Mouse (Mus musculus) stomach, embryonic 15.5 days (tissue): Measurements from ENCODE around the gene Xrcc6. TPM values are rescaled to one million over a fixed set of nuclear protein-coding genes. Genes with fewer than 3 reads are reported as not detected.

Experiments
- ATAC-seq: fragments of 200-750 bp; cut with Nextera tagmentation; 2 replicates; pipeline ENCODE4 v1.8.0; 2017; ENCODE audit warnings: low read depth, moderate number of reproducible peaks, moderate TSS enrichment; ENCODE audit not compliant: insufficient read depth, low FRiP score
- H3K27ac ChIP-seq: fragments of 300-500 bp; sonication (generic); 2 replicates; pipeline ENCODE4 v1.5.1; 2015; ENCODE audit warnings: mild to moderate bottlenecking, inconsistent platforms
- H3K27me3 ChIP-seq: fragments of 300-500 bp; sonication (generic); replicated peaks from 2 replicates; pipeline ENCODE4 v1.6.1; 2015; ENCODE audit warnings: inconsistent platforms
- H3K36me3 ChIP-seq: fragments of 300-500 bp; sonication (generic); 2 replicates; pipeline ENCODE4 v1.6.1; 2015; ENCODE audit warnings: inconsistent platforms
- H3K4me1 ChIP-seq: fragments of 300-500 bp; sonication (generic); 2 replicates; pipeline ENCODE4 v1.6.1; 2015; ENCODE audit warnings: inconsistent platforms
- H3K4me2 ChIP-seq: fragments of 300-500 bp; sonication (generic); 2 replicates; pipeline ENCODE4 v1.6.1; 2015; ENCODE audit warnings: mild to moderate bottlenecking, inconsistent platforms
- H3K4me3 ChIP-seq: fragments of 300-500 bp; sonication (generic); replicated peaks from 2 replicates; pipeline ENCODE4 v1.5.1; 2015; ENCODE audit warnings: inconsistent platforms
- H3K9ac ChIP-seq: fragments of 300-500 bp; sonication (generic); 2 replicates; pipeline ENCODE4 v1.6.1; 2015; ENCODE audit warnings: inconsistent platforms
- H3K9me3 ChIP-seq: fragments of 300-500 bp; sonication (generic); 2 replicates; pipeline ENCODE4 v1.6.1; 2016; ENCODE audit warnings: inconsistent platforms
- WGBS: fragments of 180-500 bp; shearing (Covaris S2); methylation state at CpG from one replicate; pipeline ENCODE4 v1.1.7; 2015; 5-methylcytosine and 5-hydroxymethylcytosine counted together
- polyA plus RNA-seq: library from polyadenylated mRNA; unstranded; fragments of >200 nt; fragmentation: Nextera tagmentation; extraction: Ambion mirVana; gene quantifications from 2 replicates; pipeline ENCODE4 v1.2.1, GENCODE M21; 2015

The Xrcc6 gene
- polyA plus RNA-seq, 1 experiment from 2014 or later, result 76.6 TPM

- Histone ChIP-seq H3K9ac (no peak overlapping the region), H3K27ac (no peak overlapping the region), H3K4me1 (no peaks in the 10 kb centered on the region), H3K36me3 (peaks cover 7% of the 10 kb centered on the region; the same call in 1 of the 2 replicates), H3K4me2 (no peak overlapping the region), H3K27me3 (no peaks in the 10 kb centered on the region), H3K9me3 (no peaks in the 10 kb centered on the region), H3K4me3 (no peak overlapping the region)
- WGBS, result 95% methylated on average over 9 of the region's 9 CpGs
- ATAC-seq, result no peak
Observed at GRCm38 (mm10) chr15:81954151-81954583, 33.5 kb upstream of the Xrcc6 start.

- Histone ChIP-seq H3K4me2 (no peak overlapping the region), H3K4me1 (no peaks in the 10 kb centered on the region), H3K36me3 (peaks cover 7% of the 10 kb centered on the region; the same call in 1 of the 2 replicates), H3K4me3 (no peak overlapping the region), H3K9me3 (no peaks in the 10 kb centered on the region), H3K27me3 (no peaks in the 10 kb centered on the region), H3K9ac (no peak overlapping the region), H3K27ac (no peak overlapping the region)
- ATAC-seq, result no peak
- 91% methylated on average over 6 of the region's 6 CpGs for WGBS
Observed at GRCm38 (mm10) chr15:81954716-81955115, 32.9 kb upstream of the Xrcc6 start.

GRCm38 (mm10) chr15:81955414-81955813 is 32.2 kb upstream of the Xrcc6 start:
- H3K36me3 ChIP-seq, result peaks cover 7% of the 10 kb centered on the region; the same call in 1 of the 2 replicates
- no peak overlapping the region for H3K4me2 ChIP-seq
- H3K9ac ChIP-seq, result no peak overlapping the region
- H3K27ac ChIP-seq, result no peak overlapping the region
- peaks cover 3% of the 10 kb centered on the region for H3K4me1 ChIP-seq
- WGBS, result 93% methylated on average over 15 of the region's 15 CpGs
- no peaks in the 10 kb centered on the region for H3K9me3 ChIP-seq
- H3K4me3 ChIP-seq, result no peak overlapping the region
- H3K27me3 ChIP-seq, result no peaks in the 10 kb centered on the region
- ATAC-seq, result no peak

GRCm38 (mm10) chr15:81956457-81956856 is 31.2 kb upstream of the Xrcc6 start:
- Histone ChIP-seq H3K4me1 (peaks cover 5% of the 10 kb centered on the region), H3K9ac (no peak overlapping the region), H3K36me3 (peaks cover 7% of the 10 kb centered on the region; the same call in 1 of the 2 replicates), H3K9me3 (no peaks in the 10 kb centered on the region), H3K4me3 (no peak overlapping the region), H3K27ac (no peak overlapping the region), H3K27me3 (no peaks in the 10 kb centered on the region), H3K4me2 (no peak overlapping the region)
- no peak for ATAC-seq
- 55% methylated on average over 8 of the region's 8 CpGs for WGBS

GRCm38 (mm10) chr15:81957598-81957997 is 30.0 kb upstream of the Xrcc6 start:
- no peak overlapping the region for H3K4me3 ChIP-seq
- no peak overlapping the region for H3K9ac ChIP-seq
- H3K27ac ChIP-seq, result no peak overlapping the region
- peaks cover 7% of the 10 kb centered on the region; the same call in 1 of the 2 replicates for H3K36me3 ChIP-seq
- no peak overlapping the region for H3K4me2 ChIP-seq
- 79% methylated on average over 11 of the region's 11 CpGs for WGBS
- no peaks in the 10 kb centered on the region for H3K9me3 ChIP-seq
- no peak for ATAC-seq
- H3K27me3 ChIP-seq, result no peaks in the 10 kb centered on the region
- peaks cover 5% of the 10 kb centered on the region for H3K4me1 ChIP-seq

GRCm38 (mm10) chr15:81958906-81959305 is 28.7 kb upstream of the Xrcc6 start:
- Histone ChIP-seq H3K4me1 (peaks cover 5% of the 10 kb centered on the region), H3K9me3 (no peaks in the 10 kb centered on the region), H3K4me3 (no peak overlapping the region), H3K4me2 (no peak overlapping the region), H3K9ac (no peak overlapping the region), H3K36me3 (peaks cover 7% of the 10 kb centered on the region; the same call in 1 of the 2 replicates), H3K27ac (no peak overlapping the region), H3K27me3 (no peaks in the 10 kb centered on the region)
- no peak for ATAC-seq
- 85% methylated on average over 3 of the region's 3 CpGs for WGBS

- under 1% methylated on average over 77 of the region's 77 CpGs for WGBS
- Histone ChIP-seq H3K9me3 (no peaks in the 10 kb centered on the region), H3K9ac (peak within 1 kb of the TSS; percentile 68), H3K4me3 (peak within 1 kb of the TSS; percentile 79), H3K4me1 (peaks cover 5% of the 10 kb centered on the region), H3K36me3 (peaks cover 3% of the 10 kb centered on the region; the same call in 1 of the 2 replicates), H3K27me3 (no peaks in the 10 kb centered on the region), H3K4me2 (peak within 1 kb of the TSS; percentile 100), H3K27ac (peak within 1 kb of the TSS; percentile 85)
- peak; percentile 97 for ATAC-seq
Observed at GRCm38 (mm10) chr15:81960171-81961077, 27.2 kb upstream of the Xrcc6 start, which contains the start of gene Pmm1. Gene Pmm1 (minus strand): TSS chr15:81960930.

GRCm38 (mm10) chr15:81961078-81961451 is 26.6 kb upstream of the Xrcc6 start:
- no peak overlapping the region for H3K9ac ChIP-seq
- peak overlapping the region; percentile 79 for H3K4me3 ChIP-seq
- no peaks in the 10 kb centered on the region for H3K27me3 ChIP-seq
- 2% methylated on average over 7 of the region's 8 CpGs for WGBS
- H3K4me1 ChIP-seq, result peaks cover 5% of the 10 kb centered on the region
- peak; percentile 54 for ATAC-seq
- no peaks in the 10 kb centered on the region for H3K36me3 ChIP-seq
- peak overlapping the region; percentile 100 for H3K4me2 ChIP-seq
- H3K9me3 ChIP-seq, result no peaks in the 10 kb centered on the region
- H3K27ac ChIP-seq, result no peak overlapping the region

GRCm38 (mm10) chr15:81964262-81964661 is 23.4 kb upstream of the Xrcc6 start:
- Histone ChIP-seq H3K4me2 (no peak overlapping the region), H3K9me3 (no peaks in the 10 kb centered on the region), H3K27me3 (no peaks in the 10 kb centered on the region), H3K4me3 (no peak overlapping the region), H3K9ac (no peak overlapping the region), H3K4me1 (peaks cover 5% of the 10 kb centered on the region), H3K27ac (no peak overlapping the region), H3K36me3 (no peaks in the 10 kb centered on the region)
- ATAC-seq, result no peak
- whole genome bisulfite sequencing, result 48% methylated on average over 1 of the region's 1 CpGs

- Histone ChIP-seq H3K27me3 (no peaks in the 10 kb centered on the region), H3K27ac (no peak overlapping the region), H3K4me2 (no peak overlapping the region), H3K4me1 (peaks cover 5% of the 10 kb centered on the region), H3K4me3 (no peak overlapping the region), H3K9me3 (no peaks in the 10 kb centered on the region), H3K9ac (no peak overlapping the region), H3K36me3 (no peaks in the 10 kb centered on the region)
- ATAC-seq, result no peak
- WGBS, result 60% methylated on average over 4 of the region's 4 CpGs
Observed at GRCm38 (mm10) chr15:81964980-81965545, 22.6 kb upstream of the Xrcc6 start.

GRCm38 (mm10) chr15:81966062-81966829 is 21.4 kb upstream of the Xrcc6 start:
- H3K4me1 ChIP-seq, result no peaks in the 10 kb centered on the region
- H3K4me2 ChIP-seq, result no peak overlapping the region
- no peak overlapping the region for H3K4me3 ChIP-seq
- no peak overlapping the region for H3K27ac ChIP-seq
- no peaks in the 10 kb centered on the region for H3K27me3 ChIP-seq
- 76% methylated on average over 13 of the region's 14 CpGs for WGBS
- H3K9me3 ChIP-seq, result no peaks in the 10 kb centered on the region
- H3K9ac ChIP-seq, result no peak overlapping the region
- no peak for ATAC-seq
- H3K36me3 ChIP-seq, result no peaks in the 10 kb centered on the region
